Mouse (Mus musculus): Measurements from ENCODE around the gene Vamp8. TPM values are rescaled to one million over a fixed set of nuclear protein-coding genes. Genes with fewer than 3 reads are reported as not detected.

Gene Vamp8
- total RNA-seq, 2 experiments from 2014 or later, result 12.6 to 13.8 TPM

Other genes starting within 250 kb of the Vamp8 start
- gene Atoh8, start 155.1 kb downstream of the Vamp8 start, total RNA-seq (2021), result 1 to 10 TPM; 1.1 to 1.8 TPM
- gene Sftpb, start 86.1 kb downstream of the Vamp8 start, total RNA-seq (2021), result not detected
- 10 to 100 TPM; 33.0 to 33.8 TPM for gene Usp39, start 45.5 kb downstream of the Vamp8 start, total RNA-seq (2021)
- 10 to 100 TPM; 13.9 to 19.0 TPM for gene 0610030E20Rik, start 43.4 kb downstream of the Vamp8 start, total RNA-seq (2021)
- 1 to 10 TPM; 9.0 to 9.9 TPM for gene Tmem150a, start 35.3 kb downstream of the Vamp8 start, total RNA-seq (2021)
- gene Rnf181, start 23.7 kb downstream of the Vamp8 start, total RNA-seq (2021), result 10 to 100 TPM; 71.6 to 76.2 TPM
- 1 to 10 TPM; 4.0 to 4.3 TPM for gene Vamp5, start 10.2 kb downstream of the Vamp8 start, total RNA-seq (2021)
- gene Ggcx, start 23.6 kb upstream of the Vamp8 start, total RNA-seq (2021), result 10 to 100 TPM; 21.7 to 27.0 TPM
- 100 to 1,000 TPM; 164 to 176 TPM for gene Mat2a, start 48.9 kb upstream of the Vamp8 start, total RNA-seq (2021)
- gene Sh2d6, start 131.0 kb upstream of the Vamp8 start, total RNA-seq (2021), result under 1 TPM; 0.54 to 0.72 TPM
- gene Capg, start 153.7 kb upstream of the Vamp8 start, total RNA-seq (2021), result 1 to 10 TPM; 2.2 to 3.1 TPM
- gene Elmod3, start 207.7 kb upstream of the Vamp8 start, total RNA-seq (2021), result 10 to 100 TPM; 19.7 to 19.9 TPM
- 10 to 100 TPM; 52.2 to 53.9 TPM for gene Retsat, start 207.8 kb upstream of the Vamp8 start, total RNA-seq (2021)
- gene Tgoln1, start 226.3 kb upstream of the Vamp8 start, total RNA-seq (2021), result 10 to 100 TPM; 89.0 to 89.3 TPM